Mouse (Mus musculus): ENCODE data around the gene Gucy2c. TPM values are rescaled to one million over a fixed set of nuclear protein-coding genes. Genes with fewer than 3 reads are reported as not detected.

The Gucy2c gene
- polyA plus RNA-seq, 1 experiment, result not detected

DNA sequence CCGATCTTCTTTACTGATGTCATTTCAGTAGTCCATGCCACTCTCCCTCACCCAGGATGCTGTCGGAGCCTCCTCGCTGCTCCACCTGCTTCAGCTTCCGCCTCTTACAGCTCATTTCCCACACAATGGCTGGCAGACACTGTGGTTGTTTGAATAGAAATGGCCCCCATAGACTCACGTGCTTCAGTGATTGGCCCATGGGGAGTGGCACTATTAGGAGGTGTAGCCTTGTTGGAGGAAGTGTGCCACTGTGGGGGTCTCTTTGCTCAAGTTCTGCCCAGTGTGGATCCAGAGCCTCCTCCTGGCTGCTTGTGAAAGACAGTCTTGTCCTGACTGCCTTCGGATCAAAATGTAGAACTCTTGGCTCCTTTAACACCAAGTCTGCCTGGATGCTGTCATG lies 14.3 kb upstream of the Gucy2c start:
- Histone ChIP-seq H3K4me3 (ENCODE audit: insufficient read depth, low read depth, low read length) (no peak overlapping the region), H3K27ac (ENCODE audit: insufficient read depth, low read depth, low read length) (no peak overlapping the region), H3K4me1 (ENCODE audit: control insufficient read depth, insufficient read depth, low read length) (peaks cover 9% of the 10 kb centered on the region; the same call in 1 of the 2 replicates)
- 58% methylated on average over 6 of the region's 6 CpGs for WGBS
- TF ChIP-seq POLR2A (IDR thresholded peaks at IDR 0.05; ENCODE audit: insufficient read depth, low read depth, low read length), result no peak
- TF ChIP-seq CTCF (IDR thresholded peaks at IDR 0.05; ENCODE audit: insufficient read depth, low read depth, low read length), result no peak

DNA sequence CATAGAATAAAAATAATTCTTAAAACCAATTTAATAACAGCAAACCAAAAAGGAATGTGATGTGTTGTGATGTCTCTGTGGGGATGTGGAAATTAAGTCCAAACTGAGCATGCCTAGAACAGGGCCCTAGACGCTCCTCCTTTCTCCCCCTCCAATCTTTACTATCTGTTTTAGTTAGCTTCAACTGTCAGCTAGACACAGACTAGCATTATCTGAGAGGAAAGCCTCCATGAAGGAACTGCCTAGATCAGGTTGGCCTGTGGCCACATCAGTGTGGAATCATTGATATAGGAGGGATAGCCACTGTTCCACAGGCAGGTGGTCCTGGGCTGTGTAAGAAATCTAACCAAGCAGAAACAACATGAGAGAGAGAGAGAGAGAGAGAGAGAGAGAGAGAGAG lies 13.5 kb upstream of the Gucy2c start:
- Histone ChIP-seq H3K4me1 (ENCODE audit: control insufficient read depth, insufficient read depth, low read length) (peaks cover 9% of the 10 kb centered on the region; the same call in 1 of the 2 replicates), H3K4me3 (ENCODE audit: insufficient read depth, low read depth, low read length) (no peak overlapping the region), H3K27ac (ENCODE audit: insufficient read depth, low read depth, low read length) (no peak overlapping the region)
- 81% methylated on average over 1 of the region's 1 CpGs for WGBS
- TF ChIP-seq POLR2A (IDR thresholded peaks at IDR 0.05; ENCODE audit: insufficient read depth, low read depth, low read length), result no peak
- no peak for TF ChIP-seq CTCF (IDR thresholded peaks at IDR 0.05; ENCODE audit: insufficient read depth, low read depth, low read length)

- Histone ChIP-seq H3K4me3 (ENCODE audit: insufficient read depth, low read depth, low read length) (no peak overlapping the region), H3K4me1 (ENCODE audit: control insufficient read depth, insufficient read depth, low read length) (peaks cover 9% of the 10 kb centered on the region; the same call in 1 of the 2 replicates), H3K27ac (ENCODE audit: insufficient read depth, low read depth, low read length) (no peak overlapping the region)
- WGBS, result 3% methylated on average over 23 of the region's 24 CpGs
- TF ChIP-seq CTCF (IDR thresholded peaks at IDR 0.05; ENCODE audit: insufficient read depth, low read depth, low read length), result no peak
- no peak for TF ChIP-seq POLR2A (IDR thresholded peaks at IDR 0.05; ENCODE audit: insufficient read depth, low read depth, low read length)
These were observed 12.4 kb upstream of the Gucy2c start for GRCm38 (mm10) chr6:136793831-136794525.

GRCm38 (mm10) chr6:136792884-136793758 lies 11.6 kb upstream of the Gucy2c start:
- Histone ChIP-seq H3K4me3 (ENCODE audit: insufficient read depth, low read depth, low read length) (no peak overlapping the region), H3K27ac (ENCODE audit: insufficient read depth, low read depth, low read length) (no peak overlapping the region), H3K4me1 (ENCODE audit: control insufficient read depth, insufficient read depth, low read length) (peaks cover 9% of the 10 kb centered on the region; the same call in 1 of the 2 replicates)
- TF ChIP-seq POLR2A (IDR thresholded peaks at IDR 0.05; ENCODE audit: insufficient read depth, low read depth, low read length) (no peak), CTCF (IDR thresholded peaks at IDR 0.05; ENCODE audit: insufficient read depth, low read depth, low read length) (no peak)
- WGBS, result 46% methylated on average over 16 of the region's 16 CpGs

DNA sequence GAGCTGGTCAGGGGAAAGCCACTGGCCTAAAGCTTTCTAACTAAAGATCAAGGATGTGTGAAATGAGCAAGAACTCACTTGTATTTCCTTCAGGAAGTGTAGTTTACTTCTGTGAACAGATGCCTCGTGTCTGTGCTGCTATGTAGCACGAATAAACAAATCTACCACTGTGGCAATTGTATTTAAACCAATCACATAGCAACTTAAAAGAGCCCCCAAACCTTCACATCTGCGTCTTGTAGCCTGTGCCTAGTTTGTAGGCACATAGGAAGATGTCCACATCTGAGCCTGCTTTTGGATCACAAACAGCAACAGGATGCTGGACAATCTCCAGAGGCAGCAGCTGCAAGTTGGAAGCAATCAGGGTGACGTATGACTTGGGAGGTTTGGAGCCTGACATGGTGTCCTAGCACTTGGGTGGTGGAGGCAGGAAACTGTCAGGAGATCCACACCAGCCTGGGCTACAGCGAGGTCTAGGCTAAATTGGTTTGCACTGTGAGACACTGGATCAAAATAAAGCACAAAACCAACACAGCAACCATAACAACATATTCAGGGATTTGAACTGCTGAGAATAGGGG lies 7.9 kb upstream of the Gucy2c start:
- TF ChIP-seq POLR2A (IDR thresholded peaks at IDR 0.05; ENCODE audit: insufficient read depth, low read depth, low read length) (no peak), CTCF (IDR thresholded peaks at IDR 0.05; ENCODE audit: insufficient read depth, low read depth, low read length) (no peak)
- no peak overlapping the region for H3K27ac ChIP-seq (ENCODE audit: insufficient read depth, low read depth, low read length)
- H3K4me1 ChIP-seq (ENCODE audit: control insufficient read depth, insufficient read depth, low read length), result peaks cover 9% of the 10 kb centered on the region; the same call in 1 of the 2 replicates
- no peak overlapping the region for H3K4me3 ChIP-seq (ENCODE audit: insufficient read depth, low read depth, low read length)
- 68% methylated on average over 5 of the region's 5 CpGs for WGBS

DNA sequence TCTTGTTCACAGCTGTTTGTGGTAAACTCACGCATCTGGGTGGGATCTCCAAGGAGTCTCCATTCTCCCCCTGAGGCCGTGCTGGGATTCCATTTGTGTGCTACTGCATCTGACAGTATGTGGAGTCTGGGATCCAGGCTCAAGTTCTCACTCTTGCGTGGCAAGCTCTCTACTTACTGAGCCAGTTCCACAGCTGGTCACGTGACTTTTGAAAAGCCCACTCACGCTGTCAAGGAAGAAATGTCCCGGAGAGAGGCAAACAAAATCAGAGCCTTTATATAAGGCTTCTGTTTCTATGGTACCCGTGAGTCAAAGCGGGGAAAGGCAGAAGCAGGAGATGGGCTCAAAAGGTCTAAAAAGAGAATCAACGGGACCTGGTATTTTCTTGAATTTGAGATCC lies 1.2 kb upstream of the Gucy2c start:
- Histone ChIP-seq H3K27ac (ENCODE audit: insufficient read depth, low read depth, low read length) (no peak overlapping the region), H3K4me1 (ENCODE audit: control insufficient read depth, insufficient read depth, low read length) (peaks cover 10% of the 10 kb centered on the region), H3K4me3 (ENCODE audit: insufficient read depth, low read depth, low read length) (no peak overlapping the region)
- TF ChIP-seq CTCF (IDR thresholded peaks at IDR 0.05; ENCODE audit: insufficient read depth, low read depth, low read length) (no peak), POLR2A (IDR thresholded peaks at IDR 0.05; ENCODE audit: insufficient read depth, low read depth, low read length) (no peak)
- 48% methylated on average over 9 of the region's 9 CpGs for WGBS

- Histone ChIP-seq H3K4me3 (ENCODE audit: insufficient read depth, low read depth, low read length) (no peak overlapping the region), H3K4me1 (ENCODE audit: control insufficient read depth, insufficient read depth, low read length) (peaks cover 10% of the 10 kb centered on the region), H3K27ac (ENCODE audit: insufficient read depth, low read depth, low read length) (no peak overlapping the region)
- no peak for TF ChIP-seq CTCF (IDR thresholded peaks at IDR 0.05; ENCODE audit: insufficient read depth, low read depth, low read length)
- TF ChIP-seq POLR2A (IDR thresholded peaks at IDR 0.05; ENCODE audit: insufficient read depth, low read depth, low read length), result no peak
- 85% methylated on average over 12 of the region's 12 CpGs for WGBS
These were observed 581 bp upstream of the Gucy2c start for GRCm38 (mm10) chr6:136782146-136782545.

GRCm38 (mm10) chr6:136776392-136776791 lies 5.2 kb downstream of the Gucy2c start:
- Histone ChIP-seq H3K4me1 (ENCODE audit: control insufficient read depth, insufficient read depth, low read length) (peaks cover 2% of the 10 kb centered on the region; the same call in 1 of the 2 replicates), H3K27ac (ENCODE audit: insufficient read depth, low read depth, low read length) (no peak overlapping the region), H3K4me3 (ENCODE audit: insufficient read depth, low read depth, low read length) (no peak overlapping the region)
- TF ChIP-seq POLR2A (IDR thresholded peaks at IDR 0.05; ENCODE audit: insufficient read depth, low read depth, low read length) (no peak), CTCF (IDR thresholded peaks at IDR 0.05; ENCODE audit: insufficient read depth, low read depth, low read length) (no peak)
- WGBS, result 91% methylated on average over 1 of the region's 1 CpGs

All from olfactory bulb, adult 2 months (tissue).